Mouse (Mus musculus) heart, adult 11 months (tissue): ENCODE data around the gene Frg2f1.
"Not testable (repeated sequence)": the region's sequence is repeated elsewhere in the genome, so short reads cannot be mapped to it uniquely, and the experiment has no call there.

ENCODE experiments used
- DNase-seq: peaks from one replicate; pipeline ENCODE4 v3.0.0; 2022

Frg2f1 gene

DNA sequence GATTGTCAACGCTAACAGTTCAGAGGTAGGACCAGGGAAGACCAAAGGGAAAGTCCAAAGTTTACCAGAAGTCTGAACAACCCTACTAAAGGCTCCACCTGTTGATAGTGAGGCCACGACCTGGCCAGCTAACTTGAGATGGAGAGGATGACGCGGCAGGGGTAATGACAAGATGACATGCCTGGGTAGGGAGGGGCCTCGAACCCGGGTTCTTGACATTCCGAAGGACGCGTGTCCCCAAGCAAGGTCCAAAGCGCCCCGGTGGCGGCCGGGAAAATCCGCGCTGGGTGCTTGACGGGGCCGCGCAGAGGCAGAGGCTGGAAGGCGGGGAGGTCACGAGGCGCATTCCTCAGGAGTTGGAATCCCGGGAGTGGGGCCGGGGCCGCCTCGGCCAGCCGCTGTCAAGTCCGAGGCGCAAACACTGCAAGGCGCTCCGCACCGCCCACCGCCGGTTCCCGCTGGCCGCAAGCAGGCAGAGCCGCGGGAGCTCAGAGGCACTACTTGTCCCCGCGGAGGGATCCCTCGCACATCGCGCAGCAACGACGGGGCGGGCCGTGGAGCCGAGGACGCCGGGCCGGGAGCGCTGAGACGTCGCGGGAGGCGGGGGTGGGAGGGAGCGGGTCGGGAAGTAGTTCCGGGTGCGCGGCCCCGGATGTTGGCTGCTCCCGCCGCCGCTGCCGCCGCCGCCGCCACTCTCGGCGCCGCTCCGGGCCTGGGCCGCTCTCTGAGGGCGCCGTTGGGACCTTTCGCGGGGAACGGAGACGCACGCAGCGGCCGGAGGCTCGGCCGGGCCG is at the start of gene Frg2f1:
Frg2f1 (minus strand) TSS at position 499 of the 794 bp plus-strand sequence.
- peak; percentile 99 for DNase-seq

DNA sequence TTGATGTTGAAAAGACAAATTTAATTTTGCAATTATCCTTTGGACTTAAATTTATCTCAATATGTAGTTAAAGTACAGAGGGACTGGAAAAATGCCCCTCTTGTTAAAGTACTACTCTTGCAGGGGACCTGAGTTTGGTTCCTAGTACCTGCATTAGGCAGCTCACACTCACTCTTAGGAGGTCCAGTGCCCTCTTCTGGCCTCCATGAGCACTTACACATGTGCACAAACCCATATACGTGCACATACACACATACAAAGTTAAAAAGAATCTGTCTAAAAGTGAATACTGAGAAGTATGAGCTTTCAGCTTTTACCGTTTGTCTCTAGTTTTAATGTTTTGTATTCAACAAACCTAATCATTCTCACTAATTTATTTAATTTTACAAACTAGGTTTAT is 48.7 kb upstream of the Frg2f1 start:
- no peak for DNase-seq

DNA sequence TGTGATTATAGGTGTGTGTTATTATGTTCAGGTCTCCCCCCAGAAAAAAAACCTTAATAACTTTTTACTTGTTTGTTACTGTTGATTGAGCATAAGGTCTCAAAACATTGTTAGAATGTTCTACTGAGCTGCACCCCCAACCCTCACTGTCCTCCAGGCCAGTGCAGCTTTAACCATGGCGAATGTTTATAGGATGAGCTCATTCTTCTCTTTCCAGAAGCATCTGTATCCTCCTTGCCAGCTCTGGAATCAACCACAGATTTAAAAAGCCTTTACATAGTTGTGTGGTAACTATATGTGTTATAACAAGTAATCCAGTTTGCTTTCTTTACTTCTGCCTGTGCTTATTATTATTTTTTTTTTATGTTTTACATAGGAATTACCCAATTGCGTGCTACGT is 36.1 kb upstream of the Frg2f1 start:
- no peak for DNase-seq

DNA sequence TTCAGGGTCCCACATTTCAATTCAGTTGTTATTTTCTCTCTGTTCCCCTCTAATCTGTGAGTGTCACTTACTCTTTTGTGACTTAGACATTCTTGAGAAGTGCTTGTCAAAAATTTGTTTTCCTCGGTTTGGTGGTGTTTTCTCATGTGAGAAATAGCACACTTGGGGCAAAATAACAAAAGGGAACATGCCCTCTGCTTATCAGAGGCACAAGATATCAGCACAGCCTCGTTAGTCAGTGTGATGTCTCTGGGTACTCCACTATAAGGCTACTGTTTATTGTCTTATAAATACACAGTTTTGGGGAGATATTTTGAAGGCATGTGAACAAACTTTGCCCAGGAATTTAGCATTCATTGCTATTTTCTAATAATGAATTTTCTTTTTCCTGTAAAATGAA is 35.2 kb upstream of the Frg2f1 start:
- no peak for DNase-seq

DNA sequence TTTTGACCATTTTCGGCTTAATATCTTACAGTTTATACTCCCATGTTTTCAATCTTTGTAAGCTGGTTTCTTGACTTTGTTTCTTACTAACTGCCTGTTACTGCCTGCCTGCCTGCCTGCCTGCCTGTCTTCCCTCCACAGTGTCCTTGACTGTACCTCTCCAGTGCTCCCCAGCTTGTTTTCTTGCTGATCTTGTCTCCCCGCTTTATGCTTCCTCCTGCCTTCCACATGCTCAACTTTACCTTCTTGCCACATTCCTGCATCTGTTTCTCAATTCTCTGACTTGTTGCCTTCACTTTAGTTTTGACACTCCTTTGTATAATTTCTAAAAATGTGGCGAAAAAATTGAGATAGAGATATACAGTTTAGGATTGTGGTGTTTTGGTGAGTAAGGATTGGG is 33.4 kb upstream of the Frg2f1 start:
- no peak for DNase-seq

DNA sequence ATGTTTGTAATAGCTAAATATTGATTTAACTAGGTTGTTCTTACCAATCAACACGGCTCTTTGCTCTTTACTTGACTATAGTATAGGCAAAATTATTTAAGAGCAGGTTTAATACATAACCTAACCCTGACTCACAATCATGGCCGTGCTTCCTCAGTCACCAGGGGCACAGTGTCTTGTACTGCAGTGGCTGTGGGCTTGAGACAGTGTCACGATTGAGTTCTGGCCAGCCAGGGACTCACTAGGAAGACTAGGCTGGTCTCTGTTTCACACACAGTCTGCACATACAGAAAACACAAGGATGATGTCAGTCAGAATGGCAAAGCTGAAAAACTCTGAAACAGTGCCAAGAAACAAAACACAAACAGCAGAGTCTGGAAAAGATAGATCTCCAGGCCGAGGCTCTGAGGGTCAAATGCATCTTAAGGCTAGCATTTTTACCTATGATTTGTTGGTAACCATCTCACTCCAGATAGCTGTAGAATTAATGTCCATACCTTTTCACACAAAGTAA is 27.1 kb upstream of the Frg2f1 start:
- no peak for DNase-seq

DNA sequence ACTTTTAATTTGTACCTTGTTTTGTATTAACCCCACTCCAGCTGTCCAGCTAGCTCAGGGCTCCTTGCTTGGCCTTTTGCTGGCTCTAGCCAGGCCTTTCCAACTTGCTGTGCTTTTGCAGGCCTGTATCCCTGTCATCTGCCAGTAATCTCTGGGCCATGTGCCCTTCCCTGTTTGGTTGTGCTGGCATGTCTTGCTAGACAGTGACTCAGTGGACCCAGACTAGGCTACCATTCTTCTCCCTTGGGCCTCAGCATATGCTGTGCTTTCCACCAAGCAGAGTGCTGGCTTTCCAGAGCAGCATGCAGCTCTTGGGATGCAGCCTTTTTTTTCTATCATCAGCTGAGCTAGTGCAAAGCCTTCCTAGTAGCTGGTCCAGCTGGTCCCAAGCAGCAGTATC is 23.8 kb upstream of the Frg2f1 start:
- DNase-seq, result peak; percentile 96

DNA sequence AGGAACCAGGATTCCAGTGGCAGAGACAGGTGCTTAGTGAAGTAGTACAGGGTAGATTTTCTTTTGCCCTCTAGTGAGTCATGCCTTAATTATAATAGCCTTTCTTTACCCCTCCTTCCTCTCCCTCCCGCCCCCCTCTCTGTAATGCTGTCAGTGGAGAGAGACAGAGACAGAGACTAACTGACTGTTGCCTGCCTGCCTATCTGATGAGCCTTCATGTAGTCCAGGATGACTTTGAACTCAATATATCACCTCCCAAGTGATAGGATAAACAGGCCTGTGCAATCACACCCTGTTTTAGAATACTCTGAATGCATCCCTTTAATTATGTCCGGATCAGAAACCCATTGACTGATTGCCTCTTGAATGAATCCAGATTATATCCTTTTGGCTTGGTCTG is 16.1 kb upstream of the Frg2f1 start:
- DNase-seq, result no peak

DNA sequence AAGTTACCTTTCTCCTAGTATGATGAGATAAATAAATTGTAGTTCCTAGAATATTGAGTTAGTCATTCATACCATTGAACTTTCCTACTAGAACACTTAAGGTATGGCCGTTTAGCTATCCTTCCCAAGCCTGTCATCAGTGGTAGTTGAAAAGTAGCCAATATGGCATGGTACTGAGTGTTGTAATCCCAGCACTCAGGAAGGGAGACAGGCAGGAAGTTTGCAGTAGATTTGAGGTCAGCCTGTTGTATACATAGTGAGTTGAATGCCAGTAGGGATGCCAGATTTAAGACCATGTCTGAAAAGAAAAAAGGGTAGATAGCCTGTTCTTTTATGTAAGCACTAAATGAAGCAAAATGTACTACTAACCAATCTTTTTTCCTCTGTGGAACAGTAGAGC is 11.5 kb upstream of the Frg2f1 start:
- DNase-seq, result peak; percentile 86

DNA sequence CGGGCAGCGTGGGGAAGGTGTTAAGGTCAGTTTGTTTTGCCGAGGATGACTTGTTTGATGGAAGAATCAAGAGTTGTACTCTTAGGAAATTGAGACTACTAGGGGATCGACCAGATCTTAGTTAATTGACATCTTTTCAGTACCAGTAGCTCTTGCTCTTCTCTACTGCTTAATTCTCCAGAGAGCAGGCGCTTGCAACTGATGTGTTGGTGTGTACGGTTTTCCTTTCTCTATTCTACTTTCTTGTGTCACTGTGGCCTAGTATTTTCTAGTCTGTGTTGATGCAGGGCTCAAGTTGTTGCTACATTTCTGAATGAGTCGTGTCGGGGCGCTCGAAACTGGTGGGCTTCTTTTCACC is 1.2 kb upstream of the Frg2f1 start:
- no peak for DNase-seq

DNA sequence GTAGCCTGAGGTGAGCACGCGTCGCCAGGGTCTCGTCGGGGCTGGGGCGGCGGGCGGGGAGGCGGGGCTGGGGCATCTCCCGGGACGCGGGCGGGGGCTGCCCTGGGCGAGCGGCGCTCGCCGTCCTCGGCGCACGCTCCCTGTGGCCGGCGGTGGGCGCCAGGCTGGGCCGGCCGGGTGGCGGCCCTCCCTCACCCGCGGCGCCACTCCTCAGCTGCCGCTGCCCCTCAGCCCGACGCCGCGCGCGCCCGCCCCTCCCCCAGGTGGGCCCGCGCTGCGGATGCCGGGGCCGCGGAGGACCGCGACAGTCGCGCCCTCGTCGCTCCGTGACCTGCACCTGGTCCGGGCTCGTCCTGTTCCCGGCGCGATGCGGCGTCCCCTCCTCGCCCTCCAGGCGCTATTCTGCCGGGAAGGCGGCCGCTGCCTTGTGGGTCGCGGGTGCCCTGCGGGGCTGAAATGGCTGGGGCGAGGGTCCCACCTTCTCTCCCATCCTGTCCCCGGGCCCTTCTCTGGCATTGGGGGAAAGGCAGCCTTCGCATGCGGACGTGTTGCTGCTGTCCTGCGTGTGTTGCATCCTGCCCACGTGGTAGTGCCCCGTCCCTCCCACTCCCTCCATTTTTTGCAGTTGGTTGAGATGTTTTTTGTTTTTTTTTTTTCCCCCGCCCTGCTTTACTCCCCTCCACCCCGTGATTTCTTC is 655 bp upstream of the Frg2f1 start:
- no peak for DNase-seq

DNA sequence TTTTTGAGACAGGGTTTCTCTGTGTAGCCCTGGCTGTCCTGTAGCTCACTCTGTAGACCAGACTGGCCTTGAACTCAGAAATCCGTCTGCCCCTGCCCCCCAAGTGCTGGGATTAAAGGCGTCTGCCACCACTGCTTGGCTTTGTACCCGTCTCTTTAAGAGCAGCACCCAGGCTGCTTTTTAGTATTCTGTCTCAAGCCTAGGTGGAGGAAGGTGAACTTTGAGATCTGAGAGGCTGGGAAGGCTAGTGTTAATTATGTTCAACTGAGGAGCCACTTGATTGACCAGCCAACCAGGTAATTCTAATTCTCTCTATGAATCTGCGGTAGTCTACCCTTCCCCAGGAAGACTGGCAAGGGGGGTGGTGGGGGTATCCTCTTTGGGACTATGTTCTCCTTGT is 1.9 kb downstream of the Frg2f1 start:
- DNase-seq, result no peak

DNA sequence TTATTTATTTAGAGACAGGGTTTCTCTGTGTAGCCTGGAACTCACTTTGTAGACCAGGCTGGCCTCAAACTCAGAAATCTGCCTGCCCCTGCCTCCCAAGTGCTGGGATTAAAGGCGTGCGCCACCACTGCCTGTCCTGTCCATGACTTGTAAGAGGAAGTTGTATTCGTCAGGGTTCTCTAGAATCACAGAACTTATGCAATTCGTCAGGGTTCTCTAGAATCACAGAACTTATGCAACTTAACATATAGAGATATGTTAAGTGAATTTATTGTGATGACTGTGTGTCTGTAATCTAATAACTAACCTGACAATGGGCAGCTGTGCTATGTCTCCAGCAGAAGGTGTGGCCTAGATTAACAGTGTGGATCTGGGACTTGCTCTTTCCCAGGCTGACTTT is 2.7 kb downstream of the Frg2f1 start, which contains the start of gene Foxj3:
Foxj3 (plus strand) TSS at position 390 of the 400 bp plus-strand sequence.
- not testable (repeated sequence) for DNase-seq

DNA sequence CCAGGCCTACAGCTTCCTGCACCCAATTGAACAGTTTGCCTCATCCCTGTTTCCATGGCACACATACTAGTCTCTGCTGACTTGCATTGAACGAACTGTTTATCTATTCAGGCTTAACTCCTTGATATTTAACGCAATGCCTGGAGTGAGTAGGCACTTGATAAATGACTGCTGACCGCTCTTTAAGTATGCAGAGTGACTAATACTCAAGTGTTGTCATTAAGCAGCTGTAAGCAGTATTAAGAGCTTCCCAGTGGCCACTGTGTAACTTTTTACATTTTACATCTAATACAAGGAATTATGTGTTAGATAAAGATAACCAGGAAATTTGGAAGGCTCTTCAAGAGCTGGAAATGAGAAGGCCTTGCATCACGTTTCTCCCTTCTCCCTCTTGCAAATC is 4.2 kb downstream of the Frg2f1 start:
- DNase-seq, result no peak

DNA sequence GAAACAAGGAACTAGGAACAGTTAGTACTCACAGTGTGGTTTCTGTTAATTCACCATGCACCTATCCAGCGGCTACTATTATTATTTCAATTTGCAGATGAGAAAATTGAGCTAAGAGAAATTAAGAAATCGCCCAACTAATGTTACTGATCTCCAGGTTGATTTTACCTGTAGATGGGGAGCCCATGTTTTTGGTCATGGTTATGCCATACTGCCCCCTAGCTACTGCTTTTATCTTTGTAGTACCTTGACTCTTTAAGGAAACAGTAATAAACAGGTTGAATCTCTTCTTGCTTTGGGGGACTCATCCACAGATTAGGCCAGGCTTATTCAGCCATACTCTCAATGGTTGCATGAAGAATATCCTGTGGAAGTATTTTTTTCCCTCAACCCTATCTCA is 7.5 kb downstream of the Frg2f1 start:
- DNase-seq, result no peak

DNA sequence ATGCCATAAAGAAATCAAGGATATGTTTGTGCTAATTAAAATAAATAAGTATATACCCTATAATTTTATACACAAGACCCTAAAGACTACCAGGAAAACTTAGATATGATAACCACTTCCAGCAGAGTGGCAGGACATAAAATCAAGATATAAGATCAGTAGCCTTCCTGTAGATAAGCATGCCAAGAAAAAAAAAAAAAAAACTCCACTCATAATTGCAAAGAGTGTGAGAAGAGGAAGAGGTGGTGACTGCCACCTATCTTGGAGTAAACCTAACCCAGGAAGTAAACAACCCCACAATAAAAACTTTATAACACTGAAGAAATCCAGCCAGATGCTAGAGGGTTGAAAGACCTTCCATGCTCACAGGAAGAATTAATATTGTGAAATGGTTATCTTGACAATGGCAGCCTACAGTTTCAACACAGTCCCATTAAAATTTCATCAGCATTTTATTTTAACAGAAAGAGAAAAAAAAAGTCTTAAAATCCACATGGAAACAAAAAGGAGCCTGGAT is 12.9 kb downstream of the Frg2f1 start:
- no peak for DNase-seq

DNA sequence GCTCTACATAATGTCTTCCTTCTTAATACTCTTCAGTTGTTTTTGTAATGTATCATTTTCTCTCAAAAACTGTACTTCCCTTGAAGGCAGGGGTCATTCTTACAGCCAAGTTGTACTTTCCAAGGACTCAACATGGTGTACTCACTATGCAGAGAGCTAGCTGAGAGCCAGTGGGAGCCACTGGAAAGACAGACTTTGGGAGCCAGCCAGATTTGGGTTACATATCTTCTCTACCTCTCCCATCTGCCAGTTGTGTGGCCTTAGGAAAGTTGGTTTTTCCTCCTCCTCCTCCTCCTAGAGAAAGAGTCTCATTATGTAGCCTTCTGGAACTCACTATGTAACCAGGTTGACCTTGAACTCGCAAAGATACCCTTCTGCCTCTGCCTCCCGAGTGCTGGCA is 14.9 kb downstream of the Frg2f1 start:
- peak; percentile 51 for DNase-seq

DNA sequence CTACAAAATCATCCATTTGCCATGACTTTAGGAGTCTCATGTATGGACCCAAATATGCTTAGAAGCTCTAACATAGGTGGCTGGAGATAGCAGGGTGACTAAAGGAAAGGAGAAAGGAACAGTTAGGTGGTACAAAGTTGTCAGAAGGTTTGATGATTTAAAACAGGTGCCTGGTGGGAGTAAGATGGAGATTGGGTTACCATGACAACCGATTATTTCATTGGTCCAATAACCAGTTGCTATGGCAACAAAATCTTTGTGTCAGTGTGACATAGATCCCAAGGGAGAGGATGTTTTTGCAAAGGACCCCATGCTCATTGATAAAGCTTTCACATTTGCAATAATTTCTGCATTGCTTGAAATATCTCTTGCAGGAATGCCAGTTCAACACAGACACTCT is 15.3 kb downstream of the Frg2f1 start:
- peak; percentile 12 for DNase-seq

DNA sequence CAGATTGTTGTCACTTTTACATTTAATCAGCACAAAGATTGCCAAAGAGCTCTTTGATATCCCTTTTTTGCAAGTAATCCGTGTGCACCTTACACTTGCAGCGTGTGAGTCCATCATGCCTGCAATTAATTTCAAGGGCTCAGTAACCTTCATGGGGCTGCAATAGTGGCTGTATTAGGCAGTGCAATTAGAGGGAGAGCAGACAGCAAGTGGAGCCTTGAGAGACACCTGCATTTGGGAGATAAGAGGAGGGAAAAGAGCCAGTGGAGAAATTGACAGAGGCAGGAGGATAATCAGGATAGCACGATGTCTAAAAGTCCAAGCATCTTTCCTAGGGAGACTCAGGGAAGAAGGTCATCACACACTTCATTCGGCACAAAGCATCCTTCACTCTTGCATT is 15.8 kb downstream of the Frg2f1 start:
- DNase-seq, result peak; percentile 41

DNA sequence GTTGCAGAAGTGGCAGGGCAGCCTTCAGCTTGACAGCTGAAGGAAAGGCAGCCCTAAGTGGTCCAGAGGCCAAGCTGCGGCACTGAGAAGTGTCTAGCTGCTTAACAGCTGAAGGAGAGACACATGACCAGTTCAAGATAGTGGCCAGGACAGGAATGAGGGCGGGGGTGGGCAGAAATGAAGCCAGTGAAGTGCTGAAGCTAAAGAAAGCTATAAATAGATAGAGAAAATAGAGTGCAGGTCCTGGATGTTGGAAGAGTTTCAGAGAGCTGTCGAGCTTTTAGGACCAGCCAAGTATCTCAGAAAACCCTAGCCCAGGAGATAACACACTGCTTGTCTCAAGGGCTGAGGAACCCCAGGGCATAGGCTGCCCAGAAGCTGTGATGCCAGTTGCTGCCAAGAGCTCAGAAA is 26.6 kb downstream of the Frg2f1 start:
- DNase-seq, result peak; percentile 92

DNA sequence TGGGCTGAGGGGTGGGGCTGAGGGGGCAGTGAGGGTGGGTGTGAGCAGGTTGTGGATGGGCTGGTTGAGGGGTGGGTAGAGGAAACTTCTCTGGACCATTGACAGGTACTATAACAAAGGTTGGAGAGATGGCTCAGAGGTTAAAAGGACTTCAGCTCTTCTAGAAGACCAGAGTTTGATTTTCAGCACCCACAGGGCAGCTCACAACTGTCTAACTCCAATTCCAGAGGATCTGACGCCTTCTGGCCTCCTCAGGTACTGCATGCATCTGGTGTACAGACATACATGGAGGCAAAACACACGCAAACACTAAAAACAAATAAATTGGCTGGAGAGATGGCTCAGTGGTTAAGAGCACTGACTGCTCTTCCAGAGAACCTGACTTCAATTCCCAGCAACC is 27.7 kb downstream of the Frg2f1 start:
- DNase-seq, result no peak

DNA sequence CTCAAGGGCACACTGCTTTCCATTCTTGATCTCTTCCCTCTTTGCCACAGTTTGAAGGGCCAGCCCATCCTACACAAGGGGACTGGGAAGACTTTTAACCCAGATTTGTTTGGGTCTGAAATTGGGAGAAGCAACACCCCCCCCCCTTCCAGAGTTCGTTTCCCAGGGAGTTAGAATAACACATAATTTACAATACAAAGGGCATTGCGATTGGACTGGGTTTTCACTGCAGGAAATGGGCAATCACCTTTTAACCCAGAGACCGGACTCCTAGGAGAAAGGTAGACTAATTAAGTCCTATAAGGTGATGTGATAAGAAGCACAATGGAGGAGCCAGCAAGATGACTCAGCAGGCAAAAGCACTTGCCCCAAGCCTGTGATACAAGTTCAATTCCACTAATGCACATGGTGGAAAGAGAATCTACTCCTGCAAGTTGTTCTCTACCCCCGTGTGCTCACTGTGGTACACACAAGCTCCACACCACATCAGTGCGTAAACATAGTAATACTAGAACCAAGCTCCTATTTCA is 40.9 kb downstream of the Frg2f1 start:
- no peak for DNase-seq

DNA sequence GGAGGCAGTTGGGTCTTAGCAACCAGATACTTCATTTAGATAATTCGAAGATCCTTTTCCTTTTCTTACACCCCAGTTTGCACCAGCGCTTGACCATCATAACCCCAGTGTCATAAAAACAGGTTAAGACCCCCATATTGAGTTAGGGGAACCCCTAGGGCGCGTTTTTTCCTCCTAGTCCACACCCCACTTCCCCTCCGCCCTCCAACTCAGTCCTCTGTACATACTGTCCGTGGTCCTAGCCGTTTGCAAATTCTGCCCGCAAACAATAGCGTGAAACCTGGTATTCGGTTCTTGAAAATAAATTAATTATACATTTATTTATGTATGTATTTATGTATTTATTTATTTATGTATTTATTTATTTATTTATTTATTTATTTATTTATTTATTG is 46.4 kb downstream of the Frg2f1 start:
- no peak for DNase-seq
